Mouse (Mus musculus): ENCODE data around the gene Wasf2.

Wasf2 gene

DNA sequence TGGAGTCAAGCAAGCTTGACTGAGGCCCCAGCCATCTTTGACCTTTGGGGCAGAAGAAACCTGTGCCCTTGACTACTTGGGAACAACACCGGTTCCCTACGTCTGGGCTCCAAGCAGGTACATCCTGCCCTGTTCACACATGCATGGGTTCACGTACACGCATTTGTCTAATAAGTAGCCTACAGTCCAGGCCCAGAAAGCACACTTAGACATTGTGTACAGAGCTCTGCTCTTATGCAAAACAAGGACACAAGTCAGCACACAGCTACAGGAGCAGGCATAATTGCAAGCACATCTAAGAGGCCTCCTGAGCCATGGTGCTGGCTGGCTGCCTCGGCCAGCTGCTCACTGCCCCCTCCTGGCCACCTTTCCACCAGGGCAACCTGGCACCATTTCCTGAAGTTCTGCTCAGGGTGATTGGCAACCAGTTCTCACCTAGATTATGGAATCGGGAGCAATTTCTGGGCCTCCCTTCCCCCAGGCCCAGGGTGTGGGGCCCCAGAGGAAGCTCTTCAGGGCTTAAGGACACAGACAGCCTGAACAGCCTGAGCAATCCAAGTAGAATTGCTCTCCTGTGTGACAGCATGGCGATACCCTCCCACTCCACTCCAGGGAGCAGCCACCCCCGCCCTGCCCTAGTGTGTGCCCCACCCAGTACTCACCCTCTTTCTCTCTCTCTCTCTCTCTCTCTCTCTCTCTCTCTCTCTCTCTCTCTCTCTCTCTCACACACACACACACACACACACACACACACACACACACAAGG is 70.9 kb downstream of the Wasf2 start:
- DNase-seq (ENCODE audit: low spot score), result peak; percentile 39

- no peak for DNase-seq (ENCODE audit: low spot score)
Observed at GRCm38 (mm10) chr4:133202254-133202653, 71.9 kb downstream of the Wasf2 start.

GRCm38 (mm10) chr4:133203591-133203990 is 73.3 kb downstream of the Wasf2 start:
- DNase-seq (ENCODE audit: low spot score), result no peak

DNA sequence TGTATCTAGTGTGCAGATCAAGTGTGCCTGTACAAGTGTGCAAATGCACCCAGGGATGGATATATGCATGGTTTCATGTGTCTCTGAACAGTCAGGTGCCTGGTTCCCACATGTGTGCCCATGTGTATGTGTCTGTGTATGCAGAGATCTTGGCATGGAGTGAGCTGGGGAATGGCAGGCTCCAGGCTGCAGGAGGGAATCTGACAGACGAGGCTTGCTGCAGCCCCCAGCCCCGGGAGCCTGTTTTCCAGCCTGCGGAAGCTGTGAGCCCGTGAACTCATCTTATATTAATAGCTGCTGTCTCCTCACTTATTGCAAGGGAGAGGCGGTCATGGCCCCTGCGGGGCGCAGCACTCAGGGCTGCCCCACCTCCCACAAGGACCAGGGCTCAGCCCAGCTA is 74.1 kb downstream of the Wasf2 start:
- DNase-seq (ENCODE audit: low spot score), result no peak

DNA sequence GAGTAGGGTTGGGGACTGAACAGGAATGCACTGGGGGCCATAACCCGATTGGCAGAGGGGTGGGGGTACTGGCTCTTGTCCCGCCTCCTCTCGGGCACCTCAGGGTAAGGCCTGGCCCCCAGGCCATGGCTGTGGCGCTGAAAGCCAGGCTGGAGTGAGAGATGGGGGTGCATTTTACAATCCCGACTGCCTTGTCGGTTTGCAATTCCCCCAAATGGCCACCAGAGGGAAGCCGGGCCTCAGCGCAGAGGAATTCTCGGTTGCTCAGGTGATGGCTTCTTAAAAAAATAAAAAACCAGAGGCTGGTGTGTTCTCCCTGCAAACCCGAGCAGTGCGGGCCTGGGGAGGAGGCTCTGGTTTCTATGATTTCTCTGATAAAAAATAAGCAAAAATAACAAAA is 79.1 kb downstream of the Wasf2 start:
- no peak for DNase-seq (ENCODE audit: low spot score)

GRCm38 (mm10) chr4:133210023-133210787 is 79.9 kb downstream of the Wasf2 start:
- no peak for DNase-seq (ENCODE audit: low spot score)

GRCm38 (mm10) chr4:133210788-133211390 is 80.6 kb downstream of the Wasf2 start:
- DNase-seq (ENCODE audit: low spot score), result no peak

DNA sequence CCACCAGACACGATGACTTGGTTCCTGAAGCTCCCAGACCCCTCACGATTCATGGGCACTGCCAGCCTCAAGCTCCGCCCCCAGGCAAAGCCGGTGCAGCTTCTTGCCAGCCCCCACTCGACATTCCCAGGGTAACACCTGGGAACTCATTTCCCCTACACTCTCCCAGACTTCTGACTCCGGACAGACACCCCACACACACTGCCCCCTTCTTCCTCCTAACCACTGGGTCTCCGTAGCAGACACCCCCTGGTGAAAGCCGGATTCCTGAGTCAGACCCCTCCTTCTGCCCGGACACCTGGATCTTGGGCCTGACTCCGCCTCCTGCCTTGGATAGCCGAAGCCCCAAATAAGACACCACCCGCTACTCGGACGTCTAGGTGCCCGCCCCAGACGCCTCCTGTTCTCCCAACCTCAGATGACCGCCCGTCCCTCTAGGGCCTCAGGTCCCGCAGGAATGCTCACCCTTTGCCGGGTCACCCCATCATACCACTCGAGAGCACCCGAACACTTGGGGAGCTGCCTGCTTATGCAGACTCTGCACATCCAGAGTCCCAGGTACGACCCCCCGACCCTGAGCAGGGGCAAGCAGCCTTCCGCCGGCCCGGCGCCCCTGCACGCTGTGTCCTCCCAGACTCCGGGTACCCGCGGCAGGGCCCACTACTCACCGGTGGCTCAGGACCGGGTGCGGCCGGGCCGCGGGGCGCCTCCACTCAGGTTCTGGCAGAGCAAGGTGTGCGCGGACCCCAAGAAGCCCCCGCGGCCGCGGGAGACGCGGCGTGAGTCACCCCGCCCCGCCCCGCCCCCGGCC is 81.7 kb downstream of the Wasf2 start, which contains the start of the genes Cd164l2 and Gpr3:
Gene Cd164l2, plus strand, starts transcription at position 381 of the 811 bp plus-strand sequence.
Gene Gpr3, minus strand, starts transcription at position 786 of the 811 bp plus-strand sequence.
- no peak for DNase-seq (ENCODE audit: low spot score)

DNA sequence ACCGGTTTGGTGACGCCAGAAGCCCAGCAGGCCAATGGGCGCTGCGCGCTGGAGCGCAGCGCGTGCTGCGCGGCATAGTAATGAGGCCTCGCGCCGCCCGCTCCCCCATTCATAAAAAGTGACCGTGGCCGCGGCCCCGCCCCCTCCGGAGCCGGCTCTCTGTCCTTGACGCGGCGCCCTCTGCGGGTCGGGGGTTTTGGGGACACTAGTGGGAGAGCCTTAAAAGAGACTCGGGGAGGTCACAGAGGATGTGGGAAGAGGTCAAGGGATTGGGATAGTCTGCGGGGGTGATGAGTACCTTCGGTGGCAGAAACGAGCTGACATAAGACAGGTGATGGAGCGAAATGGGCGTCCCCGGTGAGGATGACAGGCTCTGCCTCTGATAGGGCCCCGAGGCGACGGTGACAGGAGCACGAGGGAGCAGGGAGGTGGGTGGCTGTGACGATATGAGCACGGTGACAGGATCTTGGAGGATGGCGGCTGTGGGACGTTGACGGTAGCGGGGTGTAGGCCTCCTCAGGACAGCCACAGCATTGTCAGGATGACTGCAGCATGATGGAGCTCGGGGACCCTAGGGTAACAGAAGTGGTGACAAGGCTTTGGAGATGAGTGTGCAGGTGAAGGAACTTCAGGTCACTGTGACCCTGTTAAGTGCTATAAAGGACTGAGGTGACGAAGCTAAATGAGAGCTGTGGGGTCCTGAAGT is 82.4 kb downstream of the Wasf2 start:
- DNase-seq (ENCODE audit: low spot score), result peak; percentile 47

DNA sequence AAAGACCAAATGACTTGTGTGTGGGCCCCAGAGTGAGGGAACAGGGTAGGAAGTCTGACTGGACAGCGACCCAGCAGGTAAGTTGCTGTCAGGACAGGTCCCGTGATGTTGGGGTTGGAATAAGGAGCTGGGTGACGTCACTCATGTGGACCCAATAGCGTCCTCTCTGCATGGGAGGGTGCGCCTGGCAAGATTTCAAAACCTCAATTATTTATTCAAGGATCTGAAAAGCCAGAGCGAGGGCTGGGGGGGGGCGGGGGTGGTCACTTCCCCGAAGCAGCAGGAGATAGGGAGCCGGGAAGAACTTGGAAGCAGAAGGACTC is 82.9 kb downstream of the Wasf2 start:
- DNase-seq (ENCODE audit: low spot score), result no peak

GRCm38 (mm10) chr4:133213661-133214060 is 83.4 kb downstream of the Wasf2 start:
- DNase-seq (ENCODE audit: low spot score), result no peak

- peak; percentile 39 for DNase-seq (ENCODE audit: low spot score)
Observed at GRCm38 (mm10) chr4:133217641-133218040, 87.3 kb downstream of the Wasf2 start.

GRCm38 (mm10) chr4:133218745-133219144 is 88.4 kb downstream of the Wasf2 start:
- no peak for DNase-seq (ENCODE audit: low spot score)

- DNase-seq (ENCODE audit: low spot score), result no peak
Observed at GRCm38 (mm10) chr4:133220656-133221055, 90.4 kb downstream of the Wasf2 start.

GRCm38 (mm10) chr4:133221701-133222100 is 91.4 kb downstream of the Wasf2 start:
- DNase-seq (ENCODE audit: low spot score), result no peak

GRCm38 (mm10) chr4:133223875-133224274 is 93.6 kb downstream of the Wasf2 start:
- DNase-seq (ENCODE audit: low spot score), result no peak

GRCm38 (mm10) chr4:133226073-133226472 is 95.8 kb downstream of the Wasf2 start:
- DNase-seq (ENCODE audit: low spot score), result no peak

DNA sequence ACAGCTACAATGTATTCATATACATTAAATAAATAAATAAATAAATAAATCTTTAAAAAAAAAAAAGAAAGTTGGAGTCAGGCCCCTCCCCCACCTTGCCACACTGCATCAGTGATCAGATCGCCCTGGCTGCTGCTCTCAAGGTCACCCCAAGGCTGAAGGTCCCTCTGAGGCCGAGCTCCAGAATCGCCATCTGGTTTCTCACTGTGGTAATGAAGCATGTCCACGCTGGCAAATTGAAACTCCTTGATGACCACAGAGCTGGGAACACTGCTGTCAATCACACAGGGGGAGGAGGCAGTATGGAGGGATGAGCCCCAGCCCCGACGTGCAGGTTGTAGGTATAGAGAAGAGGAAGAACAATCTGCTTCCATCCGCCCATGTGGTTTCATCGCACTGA is 97.3 kb downstream of the Wasf2 start:
- no peak for DNase-seq (ENCODE audit: low spot score)

DNA sequence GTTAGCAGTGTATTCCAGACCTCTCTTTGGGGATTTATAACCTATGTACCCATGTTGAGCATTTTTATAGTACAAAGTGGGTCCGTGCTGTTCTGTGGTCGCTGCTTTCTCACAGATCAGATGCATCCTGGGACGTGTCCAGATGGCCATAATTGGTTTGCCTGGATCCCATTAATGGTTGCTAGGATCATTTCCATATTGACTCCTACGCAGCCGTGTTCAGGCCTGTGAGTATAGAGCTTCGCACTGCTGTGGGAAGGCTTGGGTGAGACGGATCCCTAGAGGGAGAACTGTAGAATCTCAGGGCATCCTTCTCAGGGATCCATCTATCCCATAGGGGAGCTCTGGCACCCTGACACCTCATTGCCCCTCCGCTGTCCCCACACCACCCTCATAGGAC is 99.3 kb downstream of the Wasf2 start:
- no peak for DNase-seq (ENCODE audit: low spot score)

GRCm38 (mm10) chr4:133233285-133233976 is 103.1 kb downstream of the Wasf2 start:
- no peak for DNase-seq (ENCODE audit: low spot score)

DNA sequence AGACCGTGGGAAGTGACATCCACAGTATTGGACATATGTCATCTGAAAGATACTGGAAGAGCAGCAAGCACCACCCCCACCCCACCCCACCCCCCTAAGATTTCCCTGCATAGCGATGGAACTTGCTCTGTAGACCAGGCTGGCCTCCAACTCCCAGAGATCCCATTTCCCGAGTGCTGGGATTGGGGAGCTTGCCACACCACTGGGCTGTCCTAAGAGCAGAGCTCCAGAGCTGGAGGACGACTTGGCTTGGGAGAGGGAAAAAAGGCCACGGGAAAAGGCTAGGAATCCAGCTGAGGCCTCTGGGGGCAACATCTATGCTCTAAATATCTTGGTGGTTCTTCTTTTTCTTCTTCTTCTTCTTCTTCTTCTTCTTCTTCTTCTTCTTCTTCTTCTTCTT is 104.5 kb downstream of the Wasf2 start:
- no peak for DNase-seq (ENCODE audit: low spot score)
